Mouse (Mus musculus) lung, embryonic 16.5 days (tissue): Measurements from ENCODE around the gene Dazl. TPM values are rescaled to one million over a fixed set of nuclear protein-coding genes. Genes with fewer than 3 reads are reported as not detected.

Source experiments
- ATAC-seq: fragments of 200-750 bp; cut with Nextera tagmentation; 2 replicates; pipeline ENCODE4 v1.8.0; 2017; ENCODE audit warnings: low read depth, mild to moderate bottlenecking, moderate library complexity
- H3K27ac ChIP-seq: fragments of 300-500 bp; sonication (generic); 2 replicates; pipeline ENCODE4 v1.5.1; 2014; ENCODE audit warnings: mild to moderate bottlenecking, control low read depth, low read length
- H3K27me3 ChIP-seq: fragments of 300-500 bp; sonication (generic); 2 replicates; pipeline ENCODE4 v1.6.1; 2014; ENCODE audit warnings: low read depth, low read length, mixed read lengths; ENCODE audit not compliant: control insufficient read depth, insufficient read depth
- H3K36me3 ChIP-seq: fragments of 300-500 bp; sonication (generic); 2 replicates; pipeline ENCODE4 v1.6.1; 2014; ENCODE audit warnings: low read length; ENCODE audit not compliant: control insufficient read depth, insufficient read depth
- H3K4me1 ChIP-seq: fragments of 300-500 bp; sonication (generic); replicated peaks from 2 replicates; pipeline ENCODE4 v1.6.1; 2014; ENCODE audit warnings: low read length, mixed read lengths; ENCODE audit not compliant: control insufficient read depth, insufficient read depth
- H3K4me2 ChIP-seq: fragments of 300-500 bp; sonication (generic); 2 replicates; pipeline ENCODE4 v1.6.1; 2014; ENCODE audit warnings: low read depth, low read length, control low read depth
- H3K4me3 ChIP-seq: fragments of 300-500 bp; sonication (generic); 2 replicates; pipeline ENCODE4 v1.5.1; 2014; ENCODE audit warnings: mild to moderate bottlenecking, low read length, control low read depth
- H3K9ac ChIP-seq: fragments of 300-500 bp; sonication (generic); 2 replicates; pipeline ENCODE4 v1.6.1; 2014; ENCODE audit warnings: low read length, control low read depth
- H3K9me3 ChIP-seq: fragments of 300-500 bp; sonication (generic); 2 replicates; pipeline ENCODE4 v1.6.1; 2016; ENCODE audit warnings: low read length; ENCODE audit not compliant: control insufficient read depth
- WGBS: fragments of 180-500 bp; shearing (Covaris S2); extraction: QIAGEN DNeasy Blood & Tissue Kit; methylation state at CpG from one replicate; pipeline ENCODE4 v1.1.7; 2014; 5-methylcytosine and 5-hydroxymethylcytosine counted together
- polyA plus RNA-seq: library from polyadenylated mRNA; unstranded; fragments of >200 nt; fragmentation: Nextera tagmentation; extraction: Ambion mirVana; gene quantifications from 2 replicates; pipeline ENCODE4 v1.2.1, GENCODE M21; 2015

Gene Dazl
- polyA plus RNA-seq, 1 experiment from 2014 or later: 0.25 TPM

DNA sequence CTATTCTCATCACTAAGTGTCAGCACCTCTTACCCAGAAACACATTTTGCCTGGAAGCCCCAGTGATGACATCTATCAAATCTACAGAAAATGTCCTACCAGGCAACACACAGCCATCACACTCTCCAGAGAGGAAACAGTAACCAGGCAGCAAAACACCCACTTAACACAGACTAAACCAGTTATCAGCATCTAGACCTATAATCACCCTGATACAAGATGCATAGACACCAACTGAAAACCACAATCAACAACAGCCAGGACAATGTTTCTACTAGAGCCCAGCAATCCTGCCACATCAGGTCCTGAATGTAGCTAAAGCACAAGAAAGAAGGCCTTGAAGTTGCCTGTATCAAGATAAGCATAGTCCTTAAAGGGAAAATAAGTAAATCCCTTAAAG, 25.4 kb upstream of the Dazl start:
- no peaks in the 10 kb centered on the region for H3K27me3 ChIP-seq
- no peaks in the 10 kb centered on the region for H3K9me3 ChIP-seq
- no peak overlapping the region for H3K9ac ChIP-seq
- H3K27ac ChIP-seq: no peak overlapping the region
- H3K4me2 ChIP-seq: no peak overlapping the region
- H3K4me1 ChIP-seq: no peaks in the 10 kb centered on the region
- no peak for ATAC-seq
- no peak overlapping the region for H3K4me3 ChIP-seq
- H3K36me3 ChIP-seq: no peaks in the 10 kb centered on the region

DNA sequence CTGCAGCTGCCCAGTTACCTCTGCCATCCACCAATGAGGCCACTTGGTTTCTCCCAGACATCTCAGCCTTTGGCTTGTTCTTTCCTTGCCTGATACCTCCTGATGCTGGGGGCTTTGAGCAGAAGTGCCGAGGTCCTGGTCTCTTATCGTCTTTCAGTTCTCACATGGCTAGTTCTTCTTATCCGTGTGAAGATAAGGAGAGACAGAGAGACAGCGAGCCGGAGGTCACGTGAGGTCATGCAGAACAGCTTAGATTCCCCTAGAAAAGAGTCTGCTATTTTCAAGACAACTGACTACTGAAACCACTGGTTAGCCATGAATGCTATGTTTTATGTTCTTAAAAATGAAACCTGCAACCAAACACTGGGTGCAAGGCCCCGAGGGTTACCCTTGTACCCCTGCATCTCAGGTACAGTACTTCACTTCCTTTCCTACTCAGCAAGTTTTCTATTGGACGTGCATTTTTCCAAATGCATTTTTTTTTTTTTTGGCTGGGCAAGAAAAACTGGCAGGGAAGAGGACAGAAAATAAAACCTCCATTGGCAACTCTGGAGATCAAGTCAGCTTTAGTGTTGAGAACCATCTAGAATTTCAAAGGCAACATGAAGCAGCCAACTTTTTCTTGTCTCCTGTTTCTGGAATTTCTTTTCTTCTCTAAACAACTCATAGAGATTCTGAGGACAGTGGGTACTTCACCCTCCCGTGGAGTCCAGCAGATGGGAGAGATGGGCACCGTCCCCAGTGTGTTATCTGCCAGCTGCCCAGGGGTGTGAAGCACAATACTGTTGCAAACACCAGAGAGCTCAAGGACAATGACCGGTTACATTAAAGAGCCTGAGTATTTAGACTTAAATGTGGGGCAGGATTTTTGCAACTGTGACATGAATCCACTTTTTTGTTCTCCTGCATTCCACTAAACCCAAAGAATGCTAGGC, 23.0 kb upstream of the Dazl start:
- H3K36me3 ChIP-seq: no peaks in the 10 kb centered on the region
- H3K9ac ChIP-seq: no peak overlapping the region
- H3K4me1 ChIP-seq: no peaks in the 10 kb centered on the region
- WGBS: 41% methylated on average over 11 of the region's 11 CpGs
- no peak for ATAC-seq
- H3K27me3 ChIP-seq: no peaks in the 10 kb centered on the region
- H3K27ac ChIP-seq: no peak overlapping the region
- no peak overlapping the region for H3K4me3 ChIP-seq
- no peaks in the 10 kb centered on the region for H3K9me3 ChIP-seq
- H3K4me2 ChIP-seq: no peak overlapping the region

DNA sequence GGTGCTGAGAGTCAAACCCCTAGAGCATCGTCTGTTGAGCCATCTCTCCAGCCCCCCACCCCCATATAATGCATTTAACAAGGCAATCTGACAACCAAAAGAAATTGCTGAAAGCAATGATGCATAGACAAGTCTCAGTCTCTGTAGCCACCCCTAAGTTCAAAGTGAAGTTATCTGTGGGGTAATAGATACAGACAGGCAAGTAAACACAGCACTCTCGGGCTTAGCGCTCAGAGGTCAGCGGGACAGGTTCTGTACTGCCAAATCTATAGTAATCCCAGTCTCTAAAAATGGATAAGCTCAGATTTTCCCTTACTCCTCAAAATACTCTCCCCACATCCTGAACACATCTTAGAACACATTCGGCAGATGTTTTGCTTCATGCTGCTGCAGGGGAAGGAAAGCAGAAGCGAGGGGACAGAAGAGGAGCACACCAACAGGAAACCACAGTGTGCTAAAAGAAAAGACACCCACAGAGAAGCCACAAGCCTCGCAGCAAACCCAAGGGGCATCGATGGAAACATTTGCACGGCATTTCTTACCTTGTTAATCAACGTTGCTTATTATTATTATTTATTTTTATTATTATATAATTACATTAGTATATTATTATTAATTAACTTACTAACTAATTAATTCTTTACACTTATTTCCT, 16.8 kb upstream of the Dazl start:
- Histone ChIP-seq H3K27me3 (no peaks in the 10 kb centered on the region), H3K4me1 (no peaks in the 10 kb centered on the region), H3K4me2 (no peak overlapping the region), H3K9me3 (no peaks in the 10 kb centered on the region), H3K9ac (no peak overlapping the region), H3K27ac (no peak overlapping the region), H3K36me3 (no peaks in the 10 kb centered on the region), H3K4me3 (no peak overlapping the region)
- WGBS: 47% methylated on average over 10 of the region's 10 CpGs
- ATAC-seq: peak; percentile 49; the same call in 1 of the 2 replicates

DNA sequence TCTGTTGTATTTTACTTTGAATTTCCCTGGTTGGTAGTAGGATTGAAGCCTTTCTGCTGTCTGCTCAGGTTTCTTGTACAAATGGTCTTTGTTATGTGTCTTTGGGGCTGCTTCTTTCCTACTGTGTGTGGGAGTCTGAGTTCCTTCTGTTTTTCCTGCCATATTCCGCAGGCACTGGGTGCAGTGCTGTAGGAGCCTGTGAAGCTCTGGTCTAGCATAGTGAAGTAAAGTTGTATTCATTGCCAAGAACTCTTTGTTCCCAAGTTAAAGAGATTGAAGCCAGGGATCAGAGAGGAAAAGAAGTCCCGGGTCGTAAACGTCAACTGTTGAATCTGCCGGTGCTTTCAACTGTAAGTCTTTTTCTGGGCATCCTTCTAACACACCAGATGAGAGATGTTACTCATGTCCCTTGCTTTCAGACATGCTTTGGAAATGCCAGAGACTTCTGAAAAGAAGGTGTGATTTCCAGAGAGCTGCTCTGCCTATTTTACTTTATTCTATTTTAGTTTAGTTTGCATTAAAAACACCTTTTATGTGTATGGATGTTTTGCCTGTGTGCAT, 16.2 kb upstream of the Dazl start:
- Histone ChIP-seq H3K9me3 (no peaks in the 10 kb centered on the region), H3K4me2 (no peak overlapping the region), H3K36me3 (no peaks in the 10 kb centered on the region), H3K4me1 (no peaks in the 10 kb centered on the region), H3K4me3 (no peak overlapping the region), H3K9ac (no peak overlapping the region), H3K27ac (no peak overlapping the region), H3K27me3 (no peaks in the 10 kb centered on the region)
- 61% methylated on average over 5 of the region's 5 CpGs for WGBS
- ATAC-seq: no peak

DNA sequence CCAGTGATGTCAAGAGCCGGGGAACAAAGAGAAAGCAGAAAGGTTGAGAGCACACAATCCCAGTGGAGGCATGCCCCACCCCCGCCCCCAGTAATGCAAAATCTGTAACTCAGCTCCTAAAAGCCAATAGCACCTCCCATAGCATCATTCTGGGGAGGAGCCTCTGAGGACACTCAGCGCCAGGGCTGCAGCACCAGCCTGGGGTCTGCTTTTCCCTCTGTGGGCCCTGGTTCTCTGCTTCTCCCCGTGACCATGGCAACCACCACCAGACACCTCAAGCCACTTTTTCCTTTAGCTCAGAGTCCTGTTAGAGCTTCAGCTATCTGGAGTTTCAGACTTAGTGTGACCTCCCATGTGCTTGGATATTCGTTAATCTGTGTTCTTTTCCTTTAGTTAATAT, 15.4 kb upstream of the Dazl start:
- H3K27ac ChIP-seq: no peak overlapping the region
- no peak for ATAC-seq
- H3K9me3 ChIP-seq: no peaks in the 10 kb centered on the region
- WGBS: 54% methylated on average over 5 of the region's 5 CpGs
- no peaks in the 10 kb centered on the region for H3K4me1 ChIP-seq
- no peak overlapping the region for H3K9ac ChIP-seq
- no peak overlapping the region for H3K4me3 ChIP-seq
- H3K36me3 ChIP-seq: no peaks in the 10 kb centered on the region
- no peaks in the 10 kb centered on the region for H3K27me3 ChIP-seq
- no peak overlapping the region for H3K4me2 ChIP-seq

DNA sequence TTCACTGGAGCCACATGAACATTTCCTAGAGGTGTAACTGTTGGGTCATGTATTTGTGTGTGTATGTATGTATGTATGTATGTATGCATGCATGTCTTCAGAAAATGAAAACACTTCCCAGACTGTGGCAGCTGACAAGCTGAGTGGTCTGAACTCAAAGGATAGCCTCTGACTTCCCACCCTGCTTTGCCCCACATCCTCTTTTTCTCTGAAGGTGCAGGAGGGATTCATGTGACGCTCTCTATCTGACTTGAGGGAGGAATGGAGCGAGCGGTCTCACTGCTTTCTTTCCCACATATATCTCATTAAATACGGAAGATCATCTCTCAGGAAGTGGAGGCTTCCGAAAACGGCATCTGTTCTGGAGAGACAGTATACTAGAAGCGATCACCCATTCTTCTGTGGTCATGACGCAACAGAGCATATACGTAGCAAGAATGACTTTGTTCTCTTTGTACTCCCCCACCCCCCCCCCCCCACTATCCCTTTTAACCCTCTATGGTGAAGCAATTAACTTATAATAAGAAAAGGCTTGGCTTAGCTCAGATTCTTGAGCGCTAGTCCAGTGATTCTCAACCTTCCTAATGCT, 14.7 kb upstream of the Dazl start:
- ATAC-seq: no peak
- 86% methylated on average over 10 of the region's 10 CpGs for WGBS

DNA sequence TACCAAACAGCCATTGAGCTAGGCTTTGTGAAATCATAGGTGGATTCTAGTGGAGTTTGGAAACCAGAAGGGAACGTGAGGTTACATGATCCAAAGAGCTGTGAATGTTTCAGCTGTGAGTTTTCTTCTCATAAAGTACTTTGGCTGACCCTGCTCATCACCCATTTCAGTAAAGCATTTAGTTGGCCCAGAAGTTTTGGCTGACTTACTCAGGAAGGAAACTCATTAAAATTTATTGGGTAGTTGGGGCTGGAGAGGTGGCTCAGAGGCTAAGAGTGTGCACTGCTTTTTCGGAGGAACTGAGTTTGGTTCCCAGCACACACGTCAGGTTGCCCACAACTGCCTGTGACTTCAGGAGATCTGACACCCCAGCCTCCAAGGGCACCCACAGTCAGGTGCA, 9.4 kb upstream of the Dazl start:
- H3K9ac ChIP-seq: no peak overlapping the region
- H3K27ac ChIP-seq: no peak overlapping the region
- H3K9me3 ChIP-seq: no peaks in the 10 kb centered on the region
- H3K27me3 ChIP-seq: no peaks in the 10 kb centered on the region
- no peak overlapping the region for H3K4me2 ChIP-seq
- WGBS: 70% methylated on average over 3 of the region's 3 CpGs
- H3K4me3 ChIP-seq: no peak overlapping the region
- H3K36me3 ChIP-seq: no peaks in the 10 kb centered on the region
- H3K4me1 ChIP-seq: no peaks in the 10 kb centered on the region
- no peak for ATAC-seq

More for the DNA sequence above, 14.7 kb upstream of the Dazl start:
- Histone ChIP-seq H3K9ac (no peak overlapping the region), H3K4me2 (no peak overlapping the region), H3K27me3 (no peaks in the 10 kb centered on the region), H3K9me3 (no peaks in the 10 kb centered on the region), H3K4me1 (no peaks in the 10 kb centered on the region), H3K36me3 (no peaks in the 10 kb centered on the region), H3K27ac (no peak overlapping the region), H3K4me3 (no peak overlapping the region)

DNA sequence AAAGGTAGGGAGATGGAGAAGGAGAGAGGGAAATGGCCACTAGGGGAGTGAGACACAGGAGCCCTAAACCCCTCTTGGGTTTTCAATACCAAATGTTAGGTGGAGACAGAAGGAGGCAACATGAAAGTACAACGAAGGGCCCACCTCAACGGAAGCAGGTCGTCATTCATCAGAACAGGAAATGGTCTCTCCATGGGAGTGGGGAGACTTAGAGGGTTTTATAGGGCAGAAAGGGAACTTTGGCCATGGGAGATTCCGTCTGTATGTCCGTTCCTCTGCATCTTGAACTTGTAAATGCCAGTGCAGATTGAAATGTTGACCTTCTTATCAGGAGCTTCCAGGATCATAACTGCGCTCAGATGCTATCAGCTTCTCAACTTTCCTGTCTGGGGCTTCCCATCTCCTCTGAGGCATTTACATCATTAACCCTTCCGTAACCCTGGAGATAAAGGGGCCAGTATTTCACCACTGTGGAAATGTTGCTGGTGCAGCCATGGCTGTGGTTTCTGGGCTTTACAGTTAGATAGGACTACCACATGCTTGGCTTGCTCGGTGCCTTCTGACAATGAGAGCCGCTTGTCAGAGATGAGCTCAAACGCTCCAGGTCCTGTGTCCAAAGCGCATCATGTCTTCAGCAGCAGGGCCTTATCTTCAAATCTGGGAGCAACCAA, 6.9 kb upstream of the Dazl start:
- no peaks in the 10 kb centered on the region for H3K4me1 ChIP-seq
- 69% methylated on average over 11 of the region's 11 CpGs for WGBS
- no peaks in the 10 kb centered on the region for H3K9me3 ChIP-seq
- no peak overlapping the region for H3K4me3 ChIP-seq
- H3K9ac ChIP-seq: no peak overlapping the region
- ATAC-seq: no peak
- H3K36me3 ChIP-seq: no peaks in the 10 kb centered on the region
- no peaks in the 10 kb centered on the region for H3K27me3 ChIP-seq
- H3K4me2 ChIP-seq: no peak overlapping the region
- H3K27ac ChIP-seq: no peak overlapping the region

DNA sequence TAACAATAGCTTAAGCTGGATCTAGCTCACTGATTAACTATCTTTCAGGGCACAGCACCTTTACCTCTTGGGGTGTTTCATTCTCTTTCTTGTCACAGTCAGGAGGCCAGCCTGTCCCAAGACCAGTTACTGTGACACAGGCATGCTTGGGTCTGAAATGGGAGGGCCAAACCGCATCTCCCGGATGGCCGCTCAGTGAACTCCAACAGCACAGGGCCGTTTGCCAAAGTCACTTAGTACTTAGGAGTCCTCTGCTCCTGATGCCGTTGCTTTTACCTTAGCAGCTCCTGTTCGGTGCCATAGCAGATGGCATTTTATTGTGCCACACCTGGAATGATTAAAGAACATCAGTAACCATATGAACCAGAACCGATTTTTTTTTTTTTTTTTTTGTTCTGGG, 5.4 kb upstream of the Dazl start:
- Histone ChIP-seq H3K4me1 (no peaks in the 10 kb centered on the region), H3K9me3 (peaks cover 5% of the 10 kb centered on the region), H3K36me3 (no peaks in the 10 kb centered on the region), H3K27me3 (no peaks in the 10 kb centered on the region), H3K4me2 (no peak overlapping the region), H3K27ac (no peak overlapping the region), H3K4me3 (no peak overlapping the region), H3K9ac (no peak overlapping the region)
- 77% methylated on average over 7 of the region's 7 CpGs for WGBS
- no peak for ATAC-seq
